8 mouse cellular contexts compared by ENCODE assay signal in the genomic region with DNA sequence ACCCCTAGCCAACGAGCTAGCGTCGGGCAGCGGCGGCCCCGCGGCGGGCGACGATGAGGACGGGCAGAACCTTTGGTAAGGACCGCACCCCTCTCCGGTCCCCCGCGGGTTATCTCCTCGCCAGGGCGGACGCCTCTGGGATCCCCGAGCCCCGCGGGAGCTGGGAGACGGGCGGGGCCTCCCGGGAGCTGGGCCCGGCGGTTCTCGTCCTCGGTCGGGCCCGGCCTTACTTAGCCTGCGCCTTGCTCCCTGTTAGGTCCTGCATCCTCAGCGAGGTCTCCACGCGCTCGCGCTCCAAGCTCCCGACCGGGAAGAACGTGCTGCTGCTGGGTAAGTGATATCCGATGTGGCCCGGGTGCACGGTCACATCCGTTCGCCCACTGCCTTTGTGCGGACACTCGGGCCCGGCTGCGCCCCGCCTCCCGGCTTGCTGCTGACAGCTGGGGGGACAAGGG. TPM values are rescaled to one million over a fixed set of nuclear protein-coding genes. Genes with fewer than 3 reads are reported as not detected.
DNase-seq lines count a peak whose midpoint lies in the region; ATAC-seq and TF ChIP-seq lines count a peak whose summit lies in the region.

No protein-coding gene starts in this region.

- TF ChIP-seq CTCF in left cerebral cortex, adult 2 months (IDR thresholded peaks at IDR 0.05), result no peak

- intact Hi-C loops in left cerebral cortex, adult 2 months (cut with DNase I), result loop anchor here (2.0 kb wide), 2 partner anchors 40 to 48 kb away; a partner anchor contains a TSS

- H3K27ac ChIP-seq in left cerebral cortex, adult 2 months, result peak overlapping the region; percentile 95
- H3K27ac ChIP-seq in liver, embryonic 11.5 days (ENCODE audit: low read depth, low read length), result peak overlapping the region; percentile 84

- peak overlapping the region; percentile 92 for H3K9ac ChIP-seq in liver, embryonic 11.5 days (ENCODE audit: low read depth, low read length)

- peak; percentile 4; the same call in 1 of the 2 replicates for ATAC-seq in granulocyte monocyte progenitor cell, adult 5-6 weeks (replicated peaks; ENCODE audit: poor library complexity, severe bottlenecking)
- peak; percentile 79 for ATAC-seq in liver, embryonic 11.5 days (replicated peaks; ENCODE audit: low FRiP score)

- DNase-seq in left cerebral cortex, adult 2 months (ENCODE audit: extremely low spot score in 1 of 2, low spot score in 2 of 2), result no peak
- DNase-seq in left cerebral cortex, adult 9 months (ENCODE audit: low spot score in 2 of 2), result no peak
- peak; percentile 58 for DNase-seq in brain, adult 2 months (ENCODE audit: low read depth, low spot score)
- no peak for DNase-seq in liver, embryonic 11.5 days (ENCODE audit: low spot score)
- DNase-seq in natural killer cell, adult 2 months (ENCODE audit: low spot score in 2 of 2), result peak; percentile 8 to 26
- DNase-seq in urinary bladder, adult 2 months (ENCODE audit: low spot score), result no peak
- DNase-seq in layer of hippocampus, adult 9-11 months, result no peak

- H3K4me3 ChIP-seq in left cerebral cortex, adult 2 months, result peak overlapping the region; percentile 92
- peak overlapping the region; percentile 91 for H3K4me3 ChIP-seq in liver, embryonic 11.5 days (ENCODE audit: low read depth, low read length)

- H3K9me3 ChIP-seq in liver, embryonic 11.5 days (ENCODE audit: control insufficient read depth, low read length), result no peaks in the 10 kb centered on the region

- peaks cover 5% of the 10 kb centered on the region; the same call in 1 of the 2 replicates for H3K36me3 ChIP-seq in liver, embryonic 11.5 days (ENCODE audit: control insufficient read depth, insufficient read depth, low read length)

- peaks cover 15% of the 10 kb centered on the region; the same call in 1 of the 2 replicates for H3K4me1 ChIP-seq in liver, embryonic 11.5 days (replicated peaks; ENCODE audit: control insufficient read depth, insufficient read depth, low read length)

- WGBS in liver, embryonic 11.5 days, result 0% methylated on average over 49 of the region's 50 CpGs

- no peaks in the 10 kb centered on the region for H3K27me3 ChIP-seq in liver, embryonic 11.5 days (replicated peaks; ENCODE audit: control insufficient read depth, insufficient read depth, low read length)

- H3K4me2 ChIP-seq in liver, embryonic 11.5 days, result peak overlapping the region; percentile 97

RNA-seq across cellular contexts. Expression of a gene that starts 0.4 kb away (rescaled TPM):
- 10 to 100 TPM; 87.7 to 91.9 TPM for total RNA-seq in left cerebral cortex, adult 2 months (2021)
- 23.6 and 32.6 TPM in 2 replicates for total RNA-seq in granulocyte monocyte progenitor cell, adult 5-6 weeks (2014; fragmentation: Nextera tagmentation)
- total RNA-seq in granulocyte monocyte progenitor cell, adult 5-6 weeks (2017), result 44.0 and 45.1 TPM in 2 replicates
- polyA plus RNA-seq in liver, embryonic 11.5 days (2014; fragmentation: Nextera tagmentation; extraction: Ambion mirVana), result 47.3 and 51.8 TPM in 2 replicates
- 24.9 and 27.6 TPM in 2 replicates for polyA plus RNA-seq in urinary bladder, adult 2 months (2012; rRNA removed)

RNA-seq across cellular contexts. Expression of a gene that starts 41.9 kb away (rescaled TPM):
- 10 to 100 TPM; 19.8 to 22.4 TPM for total RNA-seq in left cerebral cortex, adult 2 months (2021)
- total RNA-seq in granulocyte monocyte progenitor cell, adult 5-6 weeks (2014; fragmentation: Nextera tagmentation), result 26.2 and 30.5 TPM in 2 replicates
- 46.7 and 50.0 TPM in 2 replicates for total RNA-seq in granulocyte monocyte progenitor cell, adult 5-6 weeks (2017)
- 36.6 and 40.6 TPM in 2 replicates for polyA plus RNA-seq in liver, embryonic 11.5 days (2014; fragmentation: Nextera tagmentation; extraction: Ambion mirVana)
- 40.3 and 41.4 TPM in 2 replicates for polyA plus RNA-seq in urinary bladder, adult 2 months (2012; rRNA removed)

RNA-seq across cellular contexts. Expression of a gene that starts 49.0 kb away (rescaled TPM):
- 10 to 100 TPM; 47.7 to 49.1 TPM for total RNA-seq in left cerebral cortex, adult 2 months (2021)
- total RNA-seq in granulocyte monocyte progenitor cell, adult 5-6 weeks (2014; fragmentation: Nextera tagmentation), result 36.6 and 48.7 TPM in 2 replicates
- 55.7 and 60.1 TPM in 2 replicates for total RNA-seq in granulocyte monocyte progenitor cell, adult 5-6 weeks (2017)
- 52.8 and 57.7 TPM in 2 replicates for polyA plus RNA-seq in liver, embryonic 11.5 days (2014; fragmentation: Nextera tagmentation; extraction: Ambion mirVana)
- 42.0 and 45.8 TPM in 2 replicates for polyA plus RNA-seq in urinary bladder, adult 2 months (2012; rRNA removed)

Comparison
In these comparisons a context has a peak if more than half of its experiments do, and no peak if none do; other contexts are left out.
1. DNase-seq: peak in brain, adult 2 months (single experiment) and natural killer cell, adult 2 months (2 of 2); none in left cerebral cortex, adult 2 months (0 of 2), left cerebral cortex, adult 9 months (0 of 2), liver, embryonic 11.5 days (single experiment), urinary bladder, adult 2 months (single experiment) and layer of hippocampus, adult 9-11 months (single experiment).